Mouse (Mus musculus): ENCODE measurements around the gene Ckap2l.

Ckap2l gene

GRCm38 (mm10) chr2:129233803-129234477, 63.1 kb downstream of the Ckap2l start:
- no peak for DNase-seq (ENCODE audit: low read depth, low spot score)

GRCm38 (mm10) chr2:129233218-129233617, 63.8 kb downstream of the Ckap2l start:
- no peak for DNase-seq (ENCODE audit: low read depth, low spot score)

- no peak for DNase-seq (ENCODE audit: low read depth, low spot score)
Measured at GRCm38 (mm10) chr2:129232484-129232883, 64.5 kb downstream of the Ckap2l start.

GRCm38 (mm10) chr2:129232023-129232422, 65.0 kb downstream of the Ckap2l start:
- DNase-seq (ENCODE audit: low read depth, low spot score) = no peak

- DNase-seq (ENCODE audit: low read depth, low spot score) = no peak
Measured at GRCm38 (mm10) chr2:129229316-129229715, 67.7 kb downstream of the Ckap2l start.

GRCm38 (mm10) chr2:129228571-129228970, 68.4 kb downstream of the Ckap2l start:
- no peak for DNase-seq (ENCODE audit: low read depth, low spot score)

GRCm38 (mm10) chr2:129227709-129228108, 69.3 kb downstream of the Ckap2l start:
- no peak for DNase-seq (ENCODE audit: low read depth, low spot score)

GRCm38 (mm10) chr2:129227011-129227529, 69.9 kb downstream of the Ckap2l start:
- no peak for DNase-seq (ENCODE audit: low read depth, low spot score)

GRCm38 (mm10) chr2:129226296-129226851, 70.6 kb downstream of the Ckap2l start:
- DNase-seq (ENCODE audit: low read depth, low spot score) = no peak

GRCm38 (mm10) chr2:129225251-129225819, 71.7 kb downstream of the Ckap2l start:
- DNase-seq (ENCODE audit: low read depth, low spot score) = no peak

GRCm38 (mm10) chr2:129224178-129224577, 72.8 kb downstream of the Ckap2l start:
- no peak for DNase-seq (ENCODE audit: low read depth, low spot score)

GRCm38 (mm10) chr2:129221097-129221632, 75.8 kb downstream of the Ckap2l start:
- DNase-seq (ENCODE audit: low read depth, low spot score) = no peak

GRCm38 (mm10) chr2:129218537-129219105, 78.4 kb downstream of the Ckap2l start:
- DNase-seq (ENCODE audit: low read depth, low spot score) = no peak

All from forelimb bud, embryonic 11.5 days (tissue).